Mouse (Mus musculus) CH12.LX (cell line): ENCODE measurements around the gene Cmya5. TPM values are rescaled to one million over a fixed set of nuclear protein-coding genes. Genes with fewer than 3 reads are reported as not detected.

ENCODE experiments used
- DNase-seq: peaks from one replicate; pipeline ENCODE4 v3.0.0-alpha.2; 2013; ENCODE audit errors: extremely low read depth
- H3K27ac ChIP-seq: 2 replicates; pipeline ENCODE4 v1.5.1; 2012; ENCODE audit warnings: low read depth, mild to moderate bottlenecking, control low read depth, moderate library complexity; ENCODE audit not compliant: insufficient read depth
- H3K27me3 ChIP-seq: replicated peaks from 2 replicates; pipeline ENCODE3; 2012; ENCODE audit warnings: inconsistent platforms
- H3K36me3 ChIP-seq, 2 experiments: replicated peaks in 1 of 2; 2 replicates each; pipeline versions ENCODE3 to v1.6.1; 2012; ENCODE audit warnings: inconsistent platforms in 1 of 2, low read length in 1 of 2, mild to moderate bottlenecking in 1 of 2, mixed read lengths in 1 of 2, moderate library complexity in 1 of 2; ENCODE audit not compliant: control insufficient read depth in 1 of 2, insufficient read depth in 1 of 2
- H3K4me1 ChIP-seq, 2 experiments: 2 replicates each; pipeline ENCODE4 v1.6.1; 2012; ENCODE audit warnings: inconsistent platforms in 1 of 2, moderate library complexity in 1 of 2; ENCODE audit not compliant: insufficient read depth in 2 of 2, control insufficient read depth in 1 of 2
- H3K4me2 ChIP-seq: 2 replicates; pipeline ENCODE4 v1.6.1; 2012; ENCODE audit warnings: low read depth, mild to moderate bottlenecking, control low read depth; ENCODE audit not compliant: poor library complexity, insufficient read depth, severe bottlenecking
- H3K4me3 ChIP-seq, 3 experiments: fragments of 150-350 bp in 1 of 3; sonication (generic) in 1 of 3; replicated peaks in 1 of 3; 2 replicates each; pipeline versions ENCODE3 to v1.5.1; 2011 to 2012; ENCODE audit warnings: low read depth in 2 of 3, low read length in 2 of 3, mild to moderate bottlenecking in 2 of 3, moderate library complexity in 2 of 3, control low read depth in 1 of 3, improper control_type of control experiment in 1 of 3, inconsistent platforms in 1 of 3, mixed read lengths in 1 of 3; ENCODE audit not compliant: poor library complexity in 1 of 3
- H3K79me2 ChIP-seq: replicated peaks from 2 replicates; pipeline ENCODE4 v1.6.1; 2012; ENCODE audit warnings: mild to moderate bottlenecking, moderate library complexity; ENCODE audit not compliant: control insufficient read depth, poor library complexity, insufficient read depth, severe bottlenecking; ENCODE audit errors: extremely low read depth
- H3K9ac ChIP-seq: 2 replicates; pipeline ENCODE4 v1.6.1; 2012; ENCODE audit warnings: low read depth, mild to moderate bottlenecking, control low read depth, moderate library complexity; ENCODE audit not compliant: insufficient read depth
- H3K9me3 ChIP-seq: replicated peaks from 2 replicates; pipeline ENCODE3; 2012; ENCODE audit warnings: low read length, inconsistent platforms, mixed read lengths
- CHD1 ChIP-seq: IDR thresholded peaks from 2 replicates; pipeline ENCODE4 v1.6.1; 2012; ENCODE audit warnings: low read depth, low read length, improper control_type of control experiment, inconsistent platforms
- CTCF ChIP-seq, 2 experiments: IDR thresholded peaks in 1 of 2; conservative IDR thresholded peaks in 1 of 2; 2 replicates each; pipeline ENCODE4 v1.5.1; 2011 to 2012; ENCODE audit warnings: low read depth in 2 of 2, low read length in 2 of 2, improper control_type of control experiment in 1 of 2, inconsistent platforms in 1 of 2, mild to moderate bottlenecking in 1 of 2, moderate library complexity in 1 of 2
- ELF1 ChIP-seq: IDR thresholded peaks from 2 replicates; pipeline ENCODE4 v1.6.1; 2014; ENCODE audit warnings: low read depth, mild to moderate bottlenecking, inconsistent platforms, low read length, improper control_type of control experiment
- EP300 ChIP-seq: IDR thresholded peaks from 2 replicates; pipeline ENCODE4 v1.6.1; 2011; ENCODE audit warnings: low read length, improper control_type of control experiment
- JUN ChIP-seq: IDR thresholded peaks from 2 replicates; pipeline ENCODE4 v1.6.1; 2011; ENCODE audit warnings: low read depth, mild to moderate bottlenecking, low read length, improper control_type of control experiment, moderate library complexity; ENCODE audit not compliant: insufficient read depth
- JUND ChIP-seq: conservative IDR thresholded peaks from 2 replicates; pipeline ENCODE4 v1.6.1; 2011; ENCODE audit warnings: low read depth, low read length, improper control_type of control experiment
- KAT2A ChIP-seq: IDR thresholded peaks from 2 replicates; pipeline ENCODE4 v1.6.1; 2012; ENCODE audit warnings: low read length, improper control_type of control experiment, inconsistent platforms; ENCODE audit not compliant: insufficient replicate concordance
- MAFK ChIP-seq: IDR thresholded peaks from 2 replicates; pipeline ENCODE4 v1.6.1; 2011; ENCODE audit warnings: low read length, improper control_type of control experiment; ENCODE audit not compliant: insufficient replicate concordance
- MAX ChIP-seq: IDR thresholded peaks from 2 replicates; pipeline ENCODE4 v1.6.1; 2011; ENCODE audit warnings: low read length, improper control_type of control experiment
- MAZ ChIP-seq: IDR thresholded peaks from 2 replicates; pipeline ENCODE4 v1.6.1; 2012; ENCODE audit warnings: low read depth, mild to moderate bottlenecking, inconsistent platforms, low read length, improper control_type of control experiment, moderate library complexity
- MEF2A ChIP-seq: IDR thresholded peaks from 2 replicates; pipeline ENCODE4 v1.6.1; 2014; ENCODE audit warnings: low read depth, mild to moderate bottlenecking, inconsistent platforms, low read length, improper control_type of control experiment, borderline replicate concordance
- MXI1 ChIP-seq: IDR thresholded peaks from 2 replicates; pipeline ENCODE4 v1.6.1; 2011; ENCODE audit warnings: mild to moderate bottlenecking, low read depth, low read length, improper control_type of control experiment
- PAX5 ChIP-seq: IDR thresholded peaks from 2 replicates; pipeline ENCODE4 v1.6.1; 2012; ENCODE audit warnings: low read length, inconsistent platforms, mixed read lengths
- POLR2A ChIP-seq: IDR thresholded peaks from 2 replicates; pipeline ENCODE4 v1.6.1; 2011; ENCODE audit warnings: low read depth, mild to moderate bottlenecking, improper control_type of control experiment, low read length
- RAD21 ChIP-seq: IDR thresholded peaks from 2 replicates; pipeline ENCODE4 v1.6.1; 2011; ENCODE audit warnings: low read depth, mild to moderate bottlenecking, low read length, improper control_type of control experiment, moderate library complexity
- RCOR1 ChIP-seq: conservative IDR thresholded peaks from 2 replicates; pipeline ENCODE4 v1.6.1; 2012; ENCODE audit warnings: low read depth, mild to moderate bottlenecking, inconsistent platforms, low read length, improper control_type of control experiment
- TBP ChIP-seq: conservative IDR thresholded peaks from 2 replicates; pipeline ENCODE4 v1.6.1; 2011; ENCODE audit warnings: low read depth, low read length, improper control_type of control experiment
- TCF12 ChIP-seq: IDR thresholded peaks from 2 replicates; pipeline ENCODE4 v1.6.1; 2014; ENCODE audit warnings: low read depth, mild to moderate bottlenecking, inconsistent platforms, low read length, improper control_type of control experiment
- UBTF ChIP-seq: IDR thresholded peaks from 2 replicates; pipeline ENCODE4 v1.6.1; 2012; ENCODE audit warnings: low read depth, mild to moderate bottlenecking, inconsistent platforms, low read length, improper control_type of control experiment, moderate library complexity
- USF2 ChIP-seq: conservative IDR thresholded peaks from 2 replicates; pipeline ENCODE4 v1.6.1; 2011; ENCODE audit warnings: low read depth, low read length, improper control_type of control experiment
- ZC3H11A ChIP-seq: IDR thresholded peaks from 2 replicates; pipeline ENCODE4 v1.6.1; 2012; ENCODE audit warnings: low read depth, mild to moderate bottlenecking, inconsistent platforms, low read length, improper control_type of control experiment
- ZKSCAN1 ChIP-seq: IDR thresholded peaks from 2 replicates; pipeline ENCODE4 v1.6.1; 2012; ENCODE audit warnings: low read depth, inconsistent platforms, low read length, improper control_type of control experiment, borderline replicate concordance
- ZMIZ1 ChIP-seq: IDR thresholded peaks from 2 replicates; pipeline ENCODE4 v1.6.1; 2012; ENCODE audit warnings: low read depth, mild to moderate bottlenecking, inconsistent platforms, low read length, improper control_type of control experiment
- ZNF384 ChIP-seq: IDR thresholded peaks from 2 replicates; pipeline ENCODE4 v1.6.1; 2012; ENCODE audit warnings: low read depth, low read length, improper control_type of control experiment, inconsistent platforms
- dilution Hi-C: fragments of 300-500 bp; cut with MboI; formaldehyde crosslinking; loops from 2 replicates; pipeline ENCODE4 v1.14.3; 2020; ENCODE audit warnings: low sequenced_read_pairs; ENCODE audit not compliant: extremely low pct_unique_long_range_greater_than_20kb, extremely low pct_ligation_motif_present
- in situ Hi-C: fragments of 300-500 bp; cut with MboI; formaldehyde crosslinking; loops from 3 replicates; pipeline ENCODE4 v1.14.3; 2019; ENCODE audit warnings: low sequenced_read_pairs, low pct_ligation_motif_present, low pct_unique_long_range_greater_than_20kb, mixed read lengths
- polyA plus RNA-seq: library from polyadenylated mRNA; unstranded; fragments of >175 nt; gene quantifications from 2 replicates; pipeline ENCODE4 v1.2.1, GENCODE M21; 2012; ENCODE audit warnings: low read depth; ENCODE audit not compliant: insufficient read length
- total RNA-seq, 2 experiments: library from RNA; depleted of rRNA; stranded (reverse); fragments of 300-350 nt in 1 of 2; fragments of >200 nt in 1 of 2; gene quantifications; 2 replicates each; pipeline ENCODE4 v1.2.3; 2012 to 2014

Cmya5 gene
- total and polyA plus RNA-seq, 3 experiments, result 0.19 to 0.59 (median 0.34) TPM

- no peaks in the 10 kb centered on the region for H3K27me3 ChIP-seq
- no peak overlapping the region for H3K9ac ChIP-seq
- no peak overlapping the region for H3K4me3 ChIP-seq
- in situ Hi-C loops (no loop called here), dilution Hi-C loops (no loop called here)
- no peaks in the 10 kb centered on the region for H3K9me3 ChIP-seq
- no peak overlapping the region for H3K4me2 ChIP-seq
- H3K27ac ChIP-seq, result no peak overlapping the region
- DNase-seq, result no peak
- TF ChIP-seq RAD21, result no peak
- TF ChIP-seq MAX, result no peak
- no peak for TF ChIP-seq POLR2A
- TF ChIP-seq ZKSCAN1, result no peak
- TF ChIP-seq MXI1, result no peak
- no peak for TF ChIP-seq KAT2A
- TF ChIP-seq TBP, result no peak
- TF ChIP-seq ZC3H11A, result no peak
- no peaks in the 10 kb centered on the region for H3K4me1 ChIP-seq
- H3K36me3 ChIP-seq, result no peaks in the 10 kb centered on the region
- no peaks in the 10 kb centered on the region for H3K79me2 ChIP-seq
These were observed 85.9 kb downstream of the Cmya5 start for GRCm38 (mm10) chr13:93058551-93059011.

GRCm38 (mm10) chr13:93057492-93058260, 86.8 kb downstream of the Cmya5 start:
- H3K36me3 ChIP-seq, result no peaks in the 10 kb centered on the region
- H3K4me2 ChIP-seq, result no peak overlapping the region
- no peak overlapping the region for H3K9ac ChIP-seq
- no peaks in the 10 kb centered on the region for H3K4me1 ChIP-seq
- dilution Hi-C loops (no loop called here), in situ Hi-C loops (no loop called here)
- TF ChIP-seq MAZ, result no peak
- no peak for TF ChIP-seq RCOR1
- TF ChIP-seq ZNF384, result no peak
- no peak for TF ChIP-seq JUN
- TF ChIP-seq UBTF, result no peak
- TF ChIP-seq MEF2A, result no peak
- TF ChIP-seq CTCF (conservative IDR thresholded peaks at IDR 0.05 in 1 of 2, IDR thresholded peaks at IDR 0.05 in 1 of 2; ENCODE audit: low read depth in 2 of 2, low read length in 2 of 2), result no peak
- no peak for TF ChIP-seq PAX5
- TF ChIP-seq ZC3H11A, result no peak
- TF ChIP-seq KAT2A, result no peak
- no peak for TF ChIP-seq EP300
- TF ChIP-seq ELF1, result no peak
- TF ChIP-seq RAD21, result no peak
- no peak for TF ChIP-seq JUND
- TF ChIP-seq ZMIZ1, result no peak
- no peak for TF ChIP-seq MAFK
- no peak for TF ChIP-seq CHD1
- no peak for TF ChIP-seq TBP
- no peak for TF ChIP-seq USF2
- TF ChIP-seq TCF12, result no peak
- no peaks in the 10 kb centered on the region for H3K79me2 ChIP-seq
- no peak overlapping the region for H3K4me3 ChIP-seq
- H3K27ac ChIP-seq, result no peak overlapping the region
- H3K9me3 ChIP-seq, result no peaks in the 10 kb centered on the region
- DNase-seq, result no peak
- H3K27me3 ChIP-seq, result no peaks in the 10 kb centered on the region
